Mouse (Mus musculus): Measurements from ENCODE around the gene Gm3526.
"Not testable (repeated sequence)": the region's sequence is repeated elsewhere in the genome, so short reads cannot be mapped to it uniquely, and the experiment has no call there.

The Gm3526 gene

GRCm38 (mm10) chr14:5260480-5260879, at the start of gene Gm3526:
Gene Gm3526 (minus strand): TSS chr14:5260580.
- DNase-seq (ENCODE audit: low spot score in 2 of 2): not testable (repeated sequence)

Measured in spleen, postnatal 36 days (tissue).